Comparison of ENCODE assay signal across 11 mouse cellular contexts in genomic region chr10:79940749-79941148, GRCm38 (mm10). TPM values are rescaled to one million over a fixed set of nuclear protein-coding genes. Genes with fewer than 3 reads are reported as not detected.
DNase-seq lines count a peak whose midpoint lies in the region; ATAC-seq lines count a peak whose summit lies in the region.
"Had no signal": no experiment of that assay in that cellular context is flagged by ENCODE, and none has a peak within 500 bp of the region (broad histone marks: within the 10 kb centered on the region; RNA-seq: fewer than 3 reads in every experiment).

No protein-coding gene starts in this region.

- 0 out of 2 replicates have a peak overlapping the region, but pooled peaks have one; percentile 5 for H3K4me2 ChIP-seq in heart, embryonic 16.5 days (ENCODE audit: low read depth, low read length)
- no peak overlapping the region for H3K4me2 ChIP-seq in forebrain, embryonic 11.5 days (ENCODE audit: low read depth, low read length, severe bottlenecking)

- peak; percentile 47 for DNase-seq in gastrocnemius, postnatal 25 days
- no peak for DNase-seq in gastrocnemius, postnatal 4 days (ENCODE audit: low spot score in 2 of 2)
- peak; percentile 89 to 93 for DNase-seq in B cell, adult 2 months
- no peak for DNase-seq in cerebellum, postnatal 14 days
- DNase-seq in forebrain, embryonic 11.5 days (ENCODE audit: low spot score): no peak
- DNase-seq: cerebellum, postnatal 36 days had no signal

- 34% methylated on average over 7 of the region's 7 CpGs for WGBS in heart, embryonic 16.5 days
- whole genome bisulfite sequencing in forebrain, embryonic 11.5 days: 78% methylated on average over 7 of the region's 7 CpGs

- H3K27ac ChIP-seq in heart, embryonic 16.5 days (ENCODE audit: low read length): no peak overlapping the region
- H3K27ac ChIP-seq in forebrain, embryonic 11.5 days (ENCODE audit: low read depth, low read length): no peak overlapping the region

- H3K9me3 ChIP-seq in heart, embryonic 16.5 days (replicated peaks; ENCODE audit: control insufficient read depth, low read length): no peaks in the 10 kb centered on the region
- no peaks in the 10 kb centered on the region for H3K9me3 ChIP-seq in forebrain, embryonic 11.5 days (ENCODE audit: control insufficient read depth, low read length)

- H3K9ac ChIP-seq in heart, embryonic 16.5 days (ENCODE audit: low read length): no peak overlapping the region
- no peak overlapping the region for H3K9ac ChIP-seq in forebrain, embryonic 11.5 days (ENCODE audit: low read length)

- H3K4me1 ChIP-seq in heart, embryonic 16.5 days (ENCODE audit: control insufficient read depth, insufficient read depth, low read length): peaks cover 37% of the 10 kb centered on the region
- H3K4me1 ChIP-seq in forebrain, embryonic 11.5 days (replicated peaks; ENCODE audit: control insufficient read depth, insufficient read depth, low read length): peaks cover 9% of the 10 kb centered on the region

- no peaks in the 10 kb centered on the region for H3K36me3 ChIP-seq in heart, embryonic 16.5 days (ENCODE audit: control insufficient read depth, insufficient read depth)
- H3K36me3 ChIP-seq in forebrain, embryonic 11.5 days (ENCODE audit: control insufficient read depth, insufficient read depth, low read length): no peaks in the 10 kb centered on the region

- ATAC-seq in heart, embryonic 16.5 days (replicated peaks; ENCODE audit: extremely low read depth, insufficient read depth, low FRiP score): no peak
- ATAC-seq in megakaryocyte progenitor cell, adult 5-6 weeks (replicated peaks; ENCODE audit: poor library complexity): peak; percentile 59
- ATAC-seq in megakaryocyte-erythroid progenitor cell, adult 5-6 weeks (replicated peaks; ENCODE audit: low FRiP score, low TSS enrichment, poor library complexity, severe bottlenecking): no peak
- ATAC-seq in forebrain, embryonic 11.5 days (replicated peaks; ENCODE audit: low FRiP score): no peak

- H3K4me3 ChIP-seq in heart, embryonic 16.5 days (ENCODE audit: low read length): no peak overlapping the region
- no peak overlapping the region for H3K4me3 ChIP-seq in forebrain, embryonic 11.5 days (ENCODE audit: low read depth, low read length)
- H3K4me3 ChIP-seq: erythroblast, embryonic 14.5 days had no signal

- H3K27me3 ChIP-seq in heart, embryonic 16.5 days (ENCODE audit: control insufficient read depth, insufficient read depth, low read length): no peaks in the 10 kb centered on the region
- H3K27me3 ChIP-seq in forebrain, embryonic 11.5 days (ENCODE audit: control insufficient read depth, insufficient read depth, low read length): no peaks in the 10 kb centered on the region

RNA-seq across cellular contexts. Expression of gene Arid3a, which starts 13.9 kb away (rescaled TPM):
- total RNA-seq in gastrocnemius, postnatal 25 days (2021): 1 to 10 TPM; 2.4 to 2.8 TPM
- 1 to 10 TPM; 4.5 to 4.9 TPM for total RNA-seq in gastrocnemius, postnatal 4 days (2021)
- polyA plus RNA-seq in heart, embryonic 16.5 days (2015; fragmentation: Nextera tagmentation; extraction: Ambion mirVana): 1.5 and 2.3 TPM in 2 replicates
- 19.9 and 21.6 TPM in 2 replicates for total RNA-seq in megakaryocyte progenitor cell, adult 5-6 weeks (2015)
- 31.0 and 32.2 TPM in 2 replicates for total RNA-seq in megakaryocyte progenitor cell, adult 5-6 weeks (2017)
- 4.4 and 5.9 TPM in 2 replicates for total RNA-seq in megakaryocyte-erythroid progenitor cell, adult 5-6 weeks (2014; fragmentation: Nextera tagmentation)
- total RNA-seq in megakaryocyte-erythroid progenitor cell, adult 5-6 weeks (2017): 5.4 and 6.0 TPM in 2 replicates
- polyA plus RNA-seq in forebrain, embryonic 11.5 days (2014; fragmentation: Nextera tagmentation; extraction: Ambion mirVana): 5.4 and 6.6 TPM in 2 replicates

RNA-seq across cellular contexts. Expression of gene Wdr18, which starts 19.2 kb away (rescaled TPM):
- 10 to 100 TPM; 16.4 to 18.0 TPM for total RNA-seq in gastrocnemius, postnatal 25 days (2021)
- total RNA-seq in gastrocnemius, postnatal 4 days (2021): 10 to 100 TPM; 27.7 to 28.3 TPM
- 69.6 TPM in 2 replicates for polyA plus RNA-seq in heart, embryonic 16.5 days (2015; fragmentation: Nextera tagmentation; extraction: Ambion mirVana)
- total RNA-seq in megakaryocyte progenitor cell, adult 5-6 weeks (2015): 36.8 and 57.4 TPM in 2 replicates
- 24.6 and 29.7 TPM in 2 replicates for total RNA-seq in megakaryocyte progenitor cell, adult 5-6 weeks (2017)
- total RNA-seq in megakaryocyte-erythroid progenitor cell, adult 5-6 weeks (2014; fragmentation: Nextera tagmentation): 82.9 and 86.4 TPM in 2 replicates
- total RNA-seq in megakaryocyte-erythroid progenitor cell, adult 5-6 weeks (2017): 23.4 and 24.8 TPM in 2 replicates
- polyA plus RNA-seq in forebrain, embryonic 11.5 days (2014; fragmentation: Nextera tagmentation; extraction: Ambion mirVana): 111 and 112 TPM in 2 replicates

RNA-seq across cellular contexts. Expression of gene R3hdm4, which starts 19.7 kb away (rescaled TPM):
- total RNA-seq in gastrocnemius, postnatal 25 days (2021): 100 to 1,000 TPM; 103 to 113 TPM
- total RNA-seq in gastrocnemius, postnatal 4 days (2021): 100 to 1,000 TPM in 1 of 2 experiments, 10 to 100 TPM in 1; 97.9 to 102 TPM
- 112 and 114 TPM in 2 replicates for polyA plus RNA-seq in heart, embryonic 16.5 days (2015; fragmentation: Nextera tagmentation; extraction: Ambion mirVana)
- total RNA-seq in megakaryocyte progenitor cell, adult 5-6 weeks (2015): 72.3 and 78.7 TPM in 2 replicates
- 35.1 and 50.7 TPM in 2 replicates for total RNA-seq in megakaryocyte progenitor cell, adult 5-6 weeks (2017)
- 80.3 and 91.7 TPM in 2 replicates for total RNA-seq in megakaryocyte-erythroid progenitor cell, adult 5-6 weeks (2014; fragmentation: Nextera tagmentation)
- 35.5 and 38.9 TPM in 2 replicates for total RNA-seq in megakaryocyte-erythroid progenitor cell, adult 5-6 weeks (2017)
- 135 and 145 TPM in 2 replicates for polyA plus RNA-seq in forebrain, embryonic 11.5 days (2014; fragmentation: Nextera tagmentation; extraction: Ambion mirVana)

RNA-seq across cellular contexts. Expression of gene Kiss1r, which starts 24.0 kb away (rescaled TPM):
- total RNA-seq in gastrocnemius, postnatal 25 days (2021): under 1 TPM; 0.18 to 0.29 TPM
- total RNA-seq in gastrocnemius, postnatal 4 days (2021): under 1 TPM; 0.41 to 0.56 TPM
- polyA plus RNA-seq in heart, embryonic 16.5 days (2015; fragmentation: Nextera tagmentation; extraction: Ambion mirVana): 0.49 and 0.64 TPM in 2 replicates
- total RNA-seq in megakaryocyte progenitor cell, adult 5-6 weeks (2015): 0.15 TPM in 2 replicates
- total RNA-seq in megakaryocyte progenitor cell, adult 5-6 weeks (2017): 0.25 and 1.3 TPM in 2 replicates
- total RNA-seq in megakaryocyte-erythroid progenitor cell, adult 5-6 weeks (2014; fragmentation: Nextera tagmentation): 0.31 TPM in 1 of 2 replicates, not detected in the other
- total RNA-seq in megakaryocyte-erythroid progenitor cell, adult 5-6 weeks (2017): 2.2 TPM in 1 of 2 replicates, not detected in the other
- polyA plus RNA-seq in forebrain, embryonic 11.5 days (2014; fragmentation: Nextera tagmentation; extraction: Ambion mirVana): 0.55 and 1.0 TPM in 2 replicates

RNA-seq across cellular contexts. Expression of gene Grin3b, which starts 29.8 kb away (rescaled TPM):
- total RNA-seq in gastrocnemius, postnatal 25 days (2021): not detected
- under 1 TPM; 0.10 to 0.27 TPM for total RNA-seq in gastrocnemius, postnatal 4 days (2021)
- 0.25 and 0.35 TPM in 2 replicates for polyA plus RNA-seq in heart, embryonic 16.5 days (2015; fragmentation: Nextera tagmentation; extraction: Ambion mirVana)
- not detected in 2 replicates for total RNA-seq in megakaryocyte progenitor cell, adult 5-6 weeks (2015)
- total RNA-seq in megakaryocyte progenitor cell, adult 5-6 weeks (2017): not detected in 2 replicates
- total RNA-seq in megakaryocyte-erythroid progenitor cell, adult 5-6 weeks (2014; fragmentation: Nextera tagmentation): not detected in 2 replicates
- total RNA-seq in megakaryocyte-erythroid progenitor cell, adult 5-6 weeks (2017): not detected in 2 replicates
- polyA plus RNA-seq in forebrain, embryonic 11.5 days (2014; fragmentation: Nextera tagmentation; extraction: Ambion mirVana): 0.29 and 0.33 TPM in 2 replicates
- polyA plus RNA-seq: erythroblast, embryonic 14.5 days; urinary bladder, adult 2 months had no signal

Comparison
In these comparisons a context has a peak if more than half of its experiments do, and no peak if none do; other contexts are left out.
1. DNase-seq: peak in gastrocnemius, postnatal 25 days (single experiment) and B cell, adult 2 months (2 of 2); none in gastrocnemius, postnatal 4 days (0 of 2), cerebellum, postnatal 14 days (0 of 2) and forebrain, embryonic 11.5 days (single experiment).